Mouse (Mus musculus) liver, postnatal 0 days (tissue): ENCODE measurements at regions not wholly inside any gene's neighbourhood (a gene's known extent, or its start where the extent isn't known, plus 50 kb on each side); places are given as distances from the start of the nearest gene placed in this dataset.

Experiments
- ATAC-seq: fragments of 200-750 bp; cut with Nextera tagmentation; 2 replicates; pipeline ENCODE4 v1.8.0; 2017; ENCODE audit warnings: mild to moderate bottlenecking, moderate library complexity
- DNase-seq: peaks from one replicate; pipeline ENCODE4 v3.0.0-alpha.2; 2016
- H3K27ac ChIP-seq: fragments of 300-500 bp; sonication (generic); 2 replicates; pipeline ENCODE4 v1.5.1; 2014; ENCODE audit warnings: antibody characterized with exemption, moderate library complexity, mild to moderate bottlenecking, low read depth
- H3K27me3 ChIP-seq: fragments of 300-500 bp; sonication (generic); 2 replicates; pipeline ENCODE4 v1.6.1; 2014; ENCODE audit warnings: low read length, control low read depth, mixed read lengths; ENCODE audit not compliant: insufficient read depth
- H3K36me3 ChIP-seq: fragments of 300-500 bp; sonication (generic); replicated peaks from 2 replicates; pipeline ENCODE4 v1.6.1; 2014; ENCODE audit warnings: mild to moderate bottlenecking, control low read depth, low read length, moderate library complexity, mixed read lengths; ENCODE audit not compliant: insufficient read depth
- H3K4me1 ChIP-seq: fragments of 300-500 bp; sonication (generic); 2 replicates; pipeline ENCODE4 v1.6.1; 2014; ENCODE audit warnings: antibody characterized with exemption, mild to moderate bottlenecking, control low read depth; ENCODE audit not compliant: insufficient read depth
- H3K4me2 ChIP-seq: fragments of 300-500 bp; sonication (generic); 2 replicates; pipeline ENCODE4 v1.6.1; 2014; ENCODE audit warnings: low read depth, mild to moderate bottlenecking, low read length, moderate library complexity, mixed read lengths
- H3K4me3 ChIP-seq: fragments of 300-500 bp; sonication (generic); 2 replicates; pipeline ENCODE4 v1.5.1; 2014; ENCODE audit warnings: low read depth, low read length
- H3K9ac ChIP-seq: fragments of 300-500 bp; sonication (generic); replicated peaks from 2 replicates; pipeline ENCODE4 v1.6.1; 2014; ENCODE audit warnings: mild to moderate bottlenecking, moderate library complexity
- H3K9me3 ChIP-seq: fragments of 300-500 bp; sonication (generic); 2 replicates; pipeline ENCODE4 v1.6.1; 2016; ENCODE audit warnings: mild to moderate bottlenecking, control low read depth, low read length, mixed read lengths
- CTCF ChIP-seq: sonication (generic); IDR thresholded peaks from 2 replicates; pipeline ENCODE4 v1.5.1; 2016; ENCODE audit warnings: antibody characterized with exemption, low read depth
- EP300 ChIP-seq: IDR thresholded peaks from 2 replicates; pipeline ENCODE4 v1.6.1; 2016; ENCODE audit warnings: antibody characterized with exemption, low read depth, mild to moderate bottlenecking
- WGBS: fragments of 180-500 bp; shearing (Covaris S2); extraction: QIAGEN DNeasy Blood & Tissue Kit; methylation state at CpG from one replicate; pipeline ENCODE4 v1.1.7; 2014; ENCODE audit not compliant: insufficient replicate concordance; 5-methylcytosine and 5-hydroxymethylcytosine counted together

- Histone ChIP-seq H3K9ac (no peak overlapping the region), H3K4me1 (no peaks in the 10 kb centered on the region), H3K27me3 (no peaks in the 10 kb centered on the region), H3K4me2 (no peak overlapping the region), H3K4me3 (no peak overlapping the region), H3K9me3 (no peaks in the 10 kb centered on the region), H3K36me3 (no peaks in the 10 kb centered on the region), H3K27ac (no peak overlapping the region)
- whole genome bisulfite sequencing, result 42% methylated on average over 1 of the region's 1 CpGs
- ATAC-seq (no peak), DNase-seq (no peak)
- no peak for TF ChIP-seq CTCF
- TF ChIP-seq EP300, result no peak
These were observed 567.3 kb downstream of the Prkd1 start for GRCm38 (mm10) chr12:50081571-50081970.

GRCm38 (mm10) chr12:50084517-50084916 is 564.4 kb downstream of the Prkd1 start:
- no peaks in the 10 kb centered on the region for H3K4me1 ChIP-seq
- no peak overlapping the region for H3K4me3 ChIP-seq
- TF ChIP-seq CTCF (no peak), EP300 (no peak)
- no peaks in the 10 kb centered on the region for H3K36me3 ChIP-seq
- no peak for ATAC-seq
- H3K27me3 ChIP-seq, result no peaks in the 10 kb centered on the region
- no peak overlapping the region for H3K4me2 ChIP-seq
- no peaks in the 10 kb centered on the region for H3K9me3 ChIP-seq
- 66% methylated on average over 3 of the region's 3 CpGs for WGBS
- no peak for DNase-seq
- no peak overlapping the region for H3K9ac ChIP-seq
- no peak overlapping the region for H3K27ac ChIP-seq

DNA sequence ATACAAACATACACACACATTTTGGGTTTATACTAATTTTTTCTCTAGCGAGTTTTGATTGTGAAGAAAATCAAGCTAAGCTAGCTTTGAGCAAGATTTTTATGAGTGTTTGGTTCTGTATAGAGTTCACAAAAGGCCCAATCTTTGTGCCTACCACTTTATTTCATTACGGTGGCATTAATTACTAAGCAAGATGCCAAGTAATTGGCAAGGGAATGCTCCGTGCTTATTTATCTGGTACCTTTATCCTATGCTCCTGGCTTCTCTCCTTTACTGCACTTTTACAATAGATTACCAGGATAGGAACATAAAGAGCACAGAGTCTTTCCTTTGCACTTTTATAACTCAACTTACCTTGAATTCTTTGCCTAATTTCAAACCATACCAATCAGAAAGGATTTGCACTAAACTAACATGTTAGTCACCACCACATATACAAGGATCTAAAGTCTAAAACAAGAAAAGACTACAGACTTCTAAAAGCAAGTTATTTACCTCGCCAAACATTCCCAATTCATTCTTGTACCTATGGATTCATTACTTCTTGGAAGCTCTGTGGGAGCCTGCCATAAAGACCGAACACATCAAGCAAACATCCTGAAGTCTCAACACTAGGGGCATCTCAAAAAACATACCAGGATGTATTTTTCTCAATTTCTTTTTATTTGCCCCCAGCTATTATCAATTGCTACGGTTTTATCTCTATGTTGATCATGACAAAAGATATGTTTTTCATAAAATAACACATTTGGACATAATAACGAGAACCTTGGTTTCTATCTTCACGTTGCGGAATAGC is 537.5 kb downstream of the Prkd1 start:
- WGBS, result 77% methylated on average over 9 of the region's 9 CpGs
- Histone ChIP-seq H3K9ac (no peak overlapping the region), H3K36me3 (no peaks in the 10 kb centered on the region), H3K4me1 (no peaks in the 10 kb centered on the region), H3K4me3 (no peak overlapping the region), H3K27me3 (no peaks in the 10 kb centered on the region), H3K4me2 (no peak overlapping the region), H3K9me3 (no peaks in the 10 kb centered on the region), H3K27ac (no peak overlapping the region)
- no peak for DNase-seq
- TF ChIP-seq EP300 (no peak), CTCF (no peak)
- ATAC-seq, result no peak

DNA sequence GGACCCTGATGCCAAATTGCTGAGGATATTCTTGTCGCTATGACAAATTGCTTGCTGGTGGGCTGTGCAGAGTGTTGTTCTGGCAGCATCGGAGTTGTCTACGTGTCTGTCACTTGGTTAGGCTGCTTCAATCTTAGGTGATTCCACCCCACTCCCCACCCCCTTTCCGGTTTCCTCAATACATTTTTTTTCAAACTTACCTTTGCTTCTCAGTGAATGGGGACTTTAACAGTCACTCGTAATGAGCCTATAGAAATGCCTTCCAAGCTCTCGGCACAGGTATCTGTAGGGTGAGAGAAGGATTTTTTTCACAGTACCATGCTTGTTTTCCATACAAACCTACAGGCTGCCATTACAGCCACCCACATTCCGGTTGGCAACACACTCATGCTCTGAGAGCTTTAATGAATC is 536.8 kb downstream of the Prkd1 start:
- no peak overlapping the region for H3K27ac ChIP-seq
- H3K4me3 ChIP-seq, result no peak overlapping the region
- H3K4me2 ChIP-seq, result no peak overlapping the region
- no peaks in the 10 kb centered on the region for H3K4me1 ChIP-seq
- no peak for DNase-seq
- no peaks in the 10 kb centered on the region for H3K27me3 ChIP-seq
- H3K9ac ChIP-seq, result no peak overlapping the region
- 70% methylated on average over 7 of the region's 7 CpGs for WGBS
- no peaks in the 10 kb centered on the region for H3K9me3 ChIP-seq
- no peak for ATAC-seq
- H3K36me3 ChIP-seq, result no peaks in the 10 kb centered on the region
- TF ChIP-seq CTCF, result no peak

DNA sequence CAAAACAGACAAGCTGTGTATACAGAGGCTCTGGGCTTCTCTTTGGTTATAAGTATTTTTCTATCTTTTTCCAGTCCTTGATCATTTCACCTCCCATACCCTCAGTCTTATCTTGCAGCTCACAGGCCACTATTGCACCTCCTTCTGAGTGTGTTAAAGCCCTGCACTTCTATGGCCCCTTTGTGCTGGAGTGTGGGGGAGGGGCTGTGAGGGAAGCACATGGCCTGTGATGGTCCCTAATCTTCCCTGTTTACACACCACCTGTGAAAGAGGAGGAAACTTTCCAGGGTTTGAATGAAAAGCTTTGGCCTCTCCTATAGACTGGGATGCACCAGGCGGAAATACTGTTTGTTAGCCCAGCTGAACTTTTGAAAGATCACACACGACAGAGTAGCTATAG is 533.0 kb downstream of the Prkd1 start:
- ATAC-seq, result no peak
- 44% methylated on average over 2 of the region's 2 CpGs for WGBS
- no peak for DNase-seq

GRCm38 (mm10) chr12:50118346-50118745 is 530.6 kb downstream of the Prkd1 start:
- ATAC-seq, result no peak
- no peak overlapping the region for H3K4me2 ChIP-seq

More for the DNA sequence above, 533.0 kb downstream of the Prkd1 start:
- TF ChIP-seq CTCF, result no peak
- no peak for TF ChIP-seq EP300
- H3K27ac ChIP-seq, result no peak overlapping the region
- H3K9me3 ChIP-seq, result no peaks in the 10 kb centered on the region
- H3K4me2 ChIP-seq, result no peak overlapping the region
- no peaks in the 10 kb centered on the region for H3K36me3 ChIP-seq
- H3K4me3 ChIP-seq, result no peak overlapping the region
- H3K4me1 ChIP-seq, result no peaks in the 10 kb centered on the region
- H3K27me3 ChIP-seq, result no peaks in the 10 kb centered on the region
- no peak overlapping the region for H3K9ac ChIP-seq

More at GRCm38 (mm10) chr12:50118346-50118745, 530.6 kb downstream of the Prkd1 start:
- TF ChIP-seq EP300 (no peak), CTCF (no peak)
- H3K9me3 ChIP-seq, result no peaks in the 10 kb centered on the region
- no peak overlapping the region for H3K27ac ChIP-seq
- no peaks in the 10 kb centered on the region for H3K27me3 ChIP-seq
- DNase-seq, result no peak
- H3K4me3 ChIP-seq, result no peak overlapping the region
- no peaks in the 10 kb centered on the region for H3K36me3 ChIP-seq
- no peaks in the 10 kb centered on the region for H3K4me1 ChIP-seq
- no peak overlapping the region for H3K9ac ChIP-seq
